Mouse (Mus musculus) forebrain, embryonic 13.5 days (tissue): Measurements from ENCODE around the gene Dmpk. TPM values are rescaled to one million over a fixed set of nuclear protein-coding genes. Genes with fewer than 3 reads are reported as not detected.
A peak's percentile ranks its signal among the peaks of the same experiment; 100 is the strongest.

Source experiments
- ATAC-seq: fragments of 200-750 bp; cut with Nextera tagmentation; 2 replicates; pipeline ENCODE4 v1.8.0; 2017
- H3K27ac ChIP-seq: fragments of 300-500 bp; sonication (generic); 2 replicates; pipeline ENCODE4 v1.5.1; 2015; ENCODE audit warnings: inconsistent platforms, mild to moderate bottlenecking, moderate library complexity
- H3K27me3 ChIP-seq: fragments of 300-500 bp; sonication (generic); 2 replicates; pipeline ENCODE4 v1.6.1; 2015; ENCODE audit warnings: mild to moderate bottlenecking, inconsistent platforms
- H3K36me3 ChIP-seq: fragments of 300-500 bp; sonication (generic); 2 replicates; pipeline ENCODE4 v1.6.1; 2015; ENCODE audit warnings: mild to moderate bottlenecking, inconsistent platforms; ENCODE audit not compliant: poor library complexity, severe bottlenecking
- H3K4me1 ChIP-seq: fragments of 300-500 bp; sonication (generic); 2 replicates; pipeline ENCODE4 v1.6.1; 2015; ENCODE audit warnings: inconsistent platforms
- H3K4me2 ChIP-seq: fragments of 300-500 bp; sonication (generic); 2 replicates; pipeline ENCODE4 v1.6.1; 2015; ENCODE audit warnings: inconsistent platforms, mild to moderate bottlenecking, moderate library complexity
- H3K4me3 ChIP-seq: fragments of 300-500 bp; sonication (generic); 2 replicates; pipeline ENCODE4 v1.5.1; 2015; ENCODE audit warnings: mild to moderate bottlenecking, inconsistent platforms
- H3K9ac ChIP-seq: fragments of 300-500 bp; sonication (generic); 2 replicates; pipeline ENCODE4 v1.6.1; 2015; ENCODE audit warnings: mild to moderate bottlenecking, inconsistent platforms
- H3K9me3 ChIP-seq: fragments of 300-500 bp; sonication (generic); replicated peaks from 2 replicates; pipeline ENCODE4 v1.6.1; 2016; ENCODE audit warnings: inconsistent platforms
- WGBS: fragments of 180-500 bp; shearing (Covaris S2); methylation state at CpG from one replicate; pipeline ENCODE4 v1.1.7; 2015; 5-methylcytosine and 5-hydroxymethylcytosine counted together
- microRNA-seq: library from miRNA; unstranded; fragments of <30 nt; microRNA quantifications from one replicate; pipeline ENCODE4, GENCODE M21; 2016
- polyA plus RNA-seq: library from polyadenylated mRNA; unstranded; fragments of >200 nt; fragmentation: Nextera tagmentation; extraction: Ambion mirVana; gene quantifications from 2 replicates; pipeline ENCODE4 v1.2.1, GENCODE M21; 2015

Dmpk gene
- polyA plus RNA-seq, 1 experiment from 2014 or later = 9.4 TPM

- peaks cover 30% of the 10 kb centered on the region for H3K36me3 ChIP-seq
- H3K4me1 ChIP-seq = peaks cover 15% of the 10 kb centered on the region
- no peaks in the 10 kb centered on the region for H3K27me3 ChIP-seq
- H3K9me3 ChIP-seq = no peaks in the 10 kb centered on the region
- peak; percentile 99 for ATAC-seq
- WGBS = under 1% methylated on average over 39 of the region's 39 CpGs
- peak overlapping the region; percentile 69 for H3K4me2 ChIP-seq
- H3K9ac ChIP-seq = peak overlapping the region; percentile 62
- H3K27ac ChIP-seq = peak overlapping the region; percentile 86
- peak overlapping the region; percentile 46 for H3K4me3 ChIP-seq
Measured at GRCm38 (mm10) chr7:19131324-19131848, 47.7 kb downstream of the Dmpk start.

GRCm38 (mm10) chr7:19136168-19136567, 52.5 kb downstream of the Dmpk start:
- H3K9me3 ChIP-seq = no peaks in the 10 kb centered on the region
- no peak overlapping the region for H3K27ac ChIP-seq
- H3K4me2 ChIP-seq = no peak overlapping the region
- ATAC-seq = no peak
- H3K4me1 ChIP-seq = peaks cover 6% of the 10 kb centered on the region; the same call in 1 of the 2 replicates
- no peak overlapping the region for H3K4me3 ChIP-seq
- no peak overlapping the region for H3K9ac ChIP-seq
- H3K27me3 ChIP-seq = no peaks in the 10 kb centered on the region
- peaks cover 68% of the 10 kb centered on the region for H3K36me3 ChIP-seq
- WGBS = 96% methylated on average over 13 of the region's 13 CpGs

GRCm38 (mm10) chr7:19136673-19137334, 53.2 kb downstream of the Dmpk start:
- no peak overlapping the region for H3K4me2 ChIP-seq
- peaks cover 74% of the 10 kb centered on the region for H3K36me3 ChIP-seq
- H3K4me1 ChIP-seq = peaks cover 4% of the 10 kb centered on the region; the same call in 1 of the 2 replicates
- no peak overlapping the region for H3K27ac ChIP-seq
- H3K27me3 ChIP-seq = no peaks in the 10 kb centered on the region
- H3K4me3 ChIP-seq = no peak overlapping the region
- no peak overlapping the region for H3K9ac ChIP-seq
- WGBS = 94% methylated on average over 38 of the region's 38 CpGs
- H3K9me3 ChIP-seq = no peaks in the 10 kb centered on the region
- 0 out of 2 replicates have a peak, but pooled peaks have one; percentile 25 for ATAC-seq

GRCm38 (mm10) chr7:19137380-19137779, 53.7 kb downstream of the Dmpk start:
- Histone ChIP-seq H3K9me3 (no peaks in the 10 kb centered on the region), H3K27me3 (no peaks in the 10 kb centered on the region), H3K4me1 (no peaks in the 10 kb centered on the region), H3K4me3 (no peak overlapping the region), H3K9ac (no peak overlapping the region), H3K4me2 (no peak overlapping the region), H3K27ac (no peak overlapping the region), H3K36me3 (peaks cover 78% of the 10 kb centered on the region)
- ATAC-seq = no peak
- WGBS = 46% methylated on average over 5 of the region's 5 CpGs

Small RNA genes lying within 50 kb of the gene (microRNA-seq; reads per million reads assigned to microRNA genes)
- not detected for gene Mir3100

Other genes with a start within 250 kb of the Dmpk start
- gene Mill2, start 243.9 kb upstream of the Dmpk start, polyA plus RNA-seq = 0.11 and 0.34 TPM in 2 replicates
- gene Pglyrp1, start 212.5 kb upstream of the Dmpk start, polyA plus RNA-seq = 7.4 and 8.2 TPM in 2 replicates
- 25.6 and 27.9 TPM in 2 replicates for gene Ccdc61, start 173.4 kb upstream of the Dmpk start, polyA plus RNA-seq
- gene Nova2, start 158.0 kb upstream of the Dmpk start, polyA plus RNA-seq = 12.3 and 13.7 TPM in 2 replicates
- 0.68 and 0.69 TPM in 2 replicates for gene Nanos2, start 96.4 kb upstream of the Dmpk start, polyA plus RNA-seq
- gene Mypop, start 92.6 kb upstream of the Dmpk start, polyA plus RNA-seq = 2.8 TPM in 2 replicates
- gene Irf2bp1, start 79.8 kb upstream of the Dmpk start, polyA plus RNA-seq = 22.1 and 23.3 TPM in 2 replicates
- gene Foxa3, start 60.3 kb upstream of the Dmpk start, polyA plus RNA-seq = not detected in 2 replicates
- 34.3 and 36.7 TPM in 2 replicates for gene Sympk, start 59.5 kb upstream of the Dmpk start, polyA plus RNA-seq
- gene Rsph6a, start 29.2 kb upstream of the Dmpk start, polyA plus RNA-seq = not detected in 2 replicates
- gene Dmwd, start 7.6 kb upstream of the Dmpk start, polyA plus RNA-seq = 20.6 and 22.6 TPM in 2 replicates
- gene Six5, start 10.7 kb downstream of the Dmpk start, polyA plus RNA-seq = 3.5 and 4.1 TPM in 2 replicates
- 1.2 and 1.4 TPM in 2 replicates for gene Gm4969, start 34.5 kb downstream of the Dmpk start, polyA plus RNA-seq
- gene Fbxo46, start 36.0 kb downstream of the Dmpk start, polyA plus RNA-seq = 19.1 and 22.2 TPM in 2 replicates
- gene Qpctl, start 65.4 kb downstream of the Dmpk start, polyA plus RNA-seq = 16.5 and 17.7 TPM in 2 replicates
- gene Snrpd2, start 65.9 kb downstream of the Dmpk start, polyA plus RNA-seq = 159 and 164 TPM in 2 replicates
- gene Gipr, start 82.3 kb downstream of the Dmpk start, polyA plus RNA-seq = 5.2 and 6.6 TPM in 2 replicates
- gene Eml2, start 92.6 kb downstream of the Dmpk start, polyA plus RNA-seq = 6.4 and 7.0 TPM in 2 replicates
- gene Gpr4, start 128.7 kb downstream of the Dmpk start, polyA plus RNA-seq = 1.2 and 1.3 TPM in 2 replicates
- gene Opa3, start 144.5 kb downstream of the Dmpk start, polyA plus RNA-seq = 42.1 and 47.5 TPM in 2 replicates
- gene Vasp, start 188.0 kb downstream of the Dmpk start, polyA plus RNA-seq = 31.0 and 32.7 TPM in 2 replicates
- gene Ppm1n, start 196.2 kb downstream of the Dmpk start, polyA plus RNA-seq = 0.18 and 0.80 TPM in 2 replicates
- 87.9 and 92.4 TPM in 2 replicates for gene Rtn2, start 198.8 kb downstream of the Dmpk start, polyA plus RNA-seq
- 0.06 TPM in 1 of 2 replicates, not detected in the other for gene Fosb, start 226.2 kb downstream of the Dmpk start, polyA plus RNA-seq